Comparison of ENCODE assay signal across 8 mouse cellular contexts in genomic region chr13:14612463-14612862, GRCm38 (mm10). TPM values are rescaled to one million over a fixed set of nuclear protein-coding genes. Genes with fewer than 3 reads are reported as not detected.
DNase-seq lines count a peak whose midpoint lies in the region; ATAC-seq and TF ChIP-seq lines count a peak whose summit lies in the region.

No protein-coding gene starts in this region.

- 7% methylated on average over 10 of the region's 10 CpGs for WGBS in lung, embryonic 15.5 days
- WGBS in intestine, postnatal 0 days, result 4% methylated on average over 10 of the region's 10 CpGs
- 7% methylated on average over 10 of the region's 10 CpGs for WGBS in neural tube, embryonic 14.5 days

- H3K4me3 ChIP-seq in lung, embryonic 15.5 days, result peak overlapping the region; percentile 89
- H3K4me3 ChIP-seq in embryonic fibroblast, embryonic 13.5 days (ENCODE audit: insufficient read depth, low read length), result peak overlapping the region; percentile 80
- peak overlapping the region; percentile 80 for H3K4me3 ChIP-seq in intestine, postnatal 0 days (ENCODE audit: low read depth, low read length)
- peak overlapping the region; percentile 88 for H3K4me3 ChIP-seq in neural tube, embryonic 14.5 days (ENCODE audit: low read depth, low read length)

- no peaks in the 10 kb centered on the region for H3K27me3 ChIP-seq in lung, embryonic 15.5 days
- no peaks in the 10 kb centered on the region for H3K27me3 ChIP-seq in intestine, postnatal 0 days (replicated peaks; ENCODE audit: control insufficient read depth, insufficient read depth, low read length)
- no peaks in the 10 kb centered on the region for H3K27me3 ChIP-seq in neural tube, embryonic 14.5 days (ENCODE audit: control insufficient read depth, insufficient read depth, low read length)

- TF ChIP-seq CTCF in embryonic fibroblast, embryonic 13.5 days (IDR thresholded peaks at IDR 0.05; ENCODE audit: borderline replicate concordance, insufficient read depth, low read length), result no peak
- TF ChIP-seq CTCF in intestine, postnatal 0 days (IDR thresholded peaks at IDR 0.05; ENCODE audit: low read depth), result no peak

- H3K9me3 ChIP-seq in lung, embryonic 15.5 days, result no peaks in the 10 kb centered on the region
- no peaks in the 10 kb centered on the region for H3K9me3 ChIP-seq in intestine, postnatal 0 days (ENCODE audit: control insufficient read depth)
- H3K9me3 ChIP-seq in neural tube, embryonic 14.5 days (ENCODE audit: control insufficient read depth, low read length), result no peaks in the 10 kb centered on the region

- no peak for DNase-seq in lung, postnatal 14 days
- no peak for DNase-seq in cerebellum, adult 11 months
- no peak for DNase-seq in ovary, postnatal 36 days (ENCODE audit: low spot score)
- DNase-seq in kidney, postnatal 36 days, result no peak

- H3K4me2 ChIP-seq in lung, embryonic 15.5 days, result peak overlapping the region; percentile 54
- H3K4me2 ChIP-seq in intestine, postnatal 0 days (replicated peaks; ENCODE audit: low read depth), result peak overlapping the region; percentile 61
- peak overlapping the region; percentile 73 for H3K4me2 ChIP-seq in neural tube, embryonic 14.5 days (ENCODE audit: low read depth, low read length)

- H3K4me1 ChIP-seq in lung, embryonic 15.5 days, result 0 out of 2 replicates have a peak, but pooled peaks cover 5% of the 10 kb centered on the region
- no peaks in the 10 kb centered on the region; the same call in 1 of the 2 replicates for H3K4me1 ChIP-seq in embryonic fibroblast, embryonic 13.5 days (ENCODE audit: control insufficient read depth, insufficient read depth, low read length)
- H3K4me1 ChIP-seq in intestine, postnatal 0 days (replicated peaks; ENCODE audit: control insufficient read depth, insufficient read depth, low read length), result 0 out of 2 replicates have a peak, but pooled peaks cover 5% of the 10 kb centered on the region
- peaks cover 5% of the 10 kb centered on the region; the same call in 1 of the 2 replicates for H3K4me1 ChIP-seq in neural tube, embryonic 14.5 days (ENCODE audit: control insufficient read depth, insufficient read depth, low read length)

- TF ChIP-seq POLR2A in embryonic fibroblast, embryonic 13.5 days (IDR thresholded peaks at IDR 0.05; ENCODE audit: low read depth, low read length), result no peak

- peaks cover 20% of the 10 kb centered on the region for H3K36me3 ChIP-seq in lung, embryonic 15.5 days
- peaks cover 10% of the 10 kb centered on the region for H3K36me3 ChIP-seq in intestine, postnatal 0 days (ENCODE audit: control insufficient read depth, insufficient read depth)
- peaks cover 9% of the 10 kb centered on the region; the same call in 1 of the 2 replicates for H3K36me3 ChIP-seq in neural tube, embryonic 14.5 days (ENCODE audit: control insufficient read depth, insufficient read depth, low read length)

- H3K27ac ChIP-seq in lung, embryonic 15.5 days, result peak overlapping the region; percentile 58; the same call in 1 of the 2 replicates
- H3K27ac ChIP-seq in embryonic fibroblast, embryonic 13.5 days (ENCODE audit: insufficient read depth, low read length), result no peak overlapping the region
- peak overlapping the region; percentile 71 for H3K27ac ChIP-seq in intestine, postnatal 0 days (ENCODE audit: low read depth, low read length)
- no peak overlapping the region for H3K27ac ChIP-seq in neural tube, embryonic 14.5 days (ENCODE audit: low read depth, low read length)

- peak overlapping the region; percentile 68 for H3K9ac ChIP-seq in lung, embryonic 15.5 days
- peak overlapping the region; percentile 59; the same call in 1 of the 2 replicates for H3K9ac ChIP-seq in intestine, postnatal 0 days (ENCODE audit: low read depth, low read length)
- H3K9ac ChIP-seq in neural tube, embryonic 14.5 days (replicated peaks; ENCODE audit: low read depth, low read length), result peak overlapping the region; percentile 63

- peak; percentile 64 for ATAC-seq in lung, embryonic 15.5 days (ENCODE audit: borderline replicate concordance, extremely low read depth, low FRiP score, low TSS enrichment)
- peak; percentile 6; the same call in 1 of the 2 replicates for ATAC-seq in intestine, postnatal 0 days
- peak; percentile 72 for ATAC-seq in neural tube, embryonic 14.5 days (ENCODE audit: low read depth)

RNA-seq across cellular contexts. Expression of gene Mrpl32, which starts 0.5 kb away (rescaled TPM):
- 108 and 109 TPM in 2 replicates for polyA plus RNA-seq in lung, embryonic 15.5 days (2015; fragmentation: Nextera tagmentation; extraction: Ambion mirVana)
- polyA plus RNA-seq in embryonic fibroblast, embryonic 13.5 days (2011; ENCODE audit: insufficient read length, low read depth, missing spikeins), result 55.8 and 60.3 TPM in 2 replicates
- polyA plus RNA-seq in intestine, postnatal 0 days (2015; fragmentation: Nextera tagmentation; extraction: Ambion mirVana), result 105 and 107 TPM in 2 replicates
- polyA plus RNA-seq in neural tube, embryonic 14.5 days (2014; fragmentation: Nextera tagmentation; extraction: Ambion mirVana), result 127 and 130 TPM in 2 replicates

RNA-seq across cellular contexts. Expression of gene Psma2, which starts 0.6 kb away (rescaled TPM):
- polyA plus RNA-seq in lung, embryonic 15.5 days (2015; fragmentation: Nextera tagmentation; extraction: Ambion mirVana), result 204 and 207 TPM in 2 replicates
- polyA plus RNA-seq in embryonic fibroblast, embryonic 13.5 days (2011; ENCODE audit: insufficient read length, low read depth, missing spikeins), result 97.3 and 98.4 TPM in 2 replicates
- 178 and 183 TPM in 2 replicates for polyA plus RNA-seq in intestine, postnatal 0 days (2015; fragmentation: Nextera tagmentation; extraction: Ambion mirVana)
- 174 and 181 TPM in 2 replicates for polyA plus RNA-seq in neural tube, embryonic 14.5 days (2014; fragmentation: Nextera tagmentation; extraction: Ambion mirVana)

RNA-seq across cellular contexts. Expression of gene AW209491, which starts 17.5 kb away (rescaled TPM):
- polyA plus RNA-seq in lung, embryonic 15.5 days (2015; fragmentation: Nextera tagmentation; extraction: Ambion mirVana), result 25.8 and 26.2 TPM in 2 replicates
- polyA plus RNA-seq in embryonic fibroblast, embryonic 13.5 days (2011; ENCODE audit: insufficient read length, low read depth, missing spikeins), result 16.9 and 18.3 TPM in 2 replicates
- 9.7 and 10.3 TPM in 2 replicates for polyA plus RNA-seq in intestine, postnatal 0 days (2015; fragmentation: Nextera tagmentation; extraction: Ambion mirVana)
- polyA plus RNA-seq in neural tube, embryonic 14.5 days (2014; fragmentation: Nextera tagmentation; extraction: Ambion mirVana), result 46.0 and 47.3 TPM in 2 replicates

Comparison
In these comparisons a context has a peak if more than half of its experiments do, and no peak if none do; other contexts are left out.
1. ATAC-seq: peak in every context shown above with its lines; median percentile 72 in neural tube, embryonic 14.5 days; 64 in lung, embryonic 15.5 days; 6 in intestine, postnatal 0 days.
2. H3K27ac ChIP-seq: peak in lung, embryonic 15.5 days (single experiment) and intestine, postnatal 0 days (single experiment); none in embryonic fibroblast, embryonic 13.5 days (single experiment) and neural tube, embryonic 14.5 days (single experiment).
3. Peak in every context shown above with its lines, with median percentiles within 50 percentile points of each other: H3K4me2 ChIP-seq, H3K4me3 ChIP-seq and H3K9ac ChIP-seq.